Mouse (Mus musculus) erythroblast, embryonic 14.5 days (primary cell): ENCODE data around the gene Pnrc2.

ENCODE experiments used
- GATA1 ChIP-seq: IDR thresholded peaks from 2 replicates; pipeline ENCODE4 v1.6.1; 2012; ENCODE audit warnings: low read length, inconsistent platforms, mixed read lengths
- TAL1 ChIP-seq: IDR thresholded peaks from 3 replicates; pipeline ENCODE4 v1.6.1; 2012; ENCODE audit warnings: low read length, inconsistent platforms, mixed read lengths

DNA sequence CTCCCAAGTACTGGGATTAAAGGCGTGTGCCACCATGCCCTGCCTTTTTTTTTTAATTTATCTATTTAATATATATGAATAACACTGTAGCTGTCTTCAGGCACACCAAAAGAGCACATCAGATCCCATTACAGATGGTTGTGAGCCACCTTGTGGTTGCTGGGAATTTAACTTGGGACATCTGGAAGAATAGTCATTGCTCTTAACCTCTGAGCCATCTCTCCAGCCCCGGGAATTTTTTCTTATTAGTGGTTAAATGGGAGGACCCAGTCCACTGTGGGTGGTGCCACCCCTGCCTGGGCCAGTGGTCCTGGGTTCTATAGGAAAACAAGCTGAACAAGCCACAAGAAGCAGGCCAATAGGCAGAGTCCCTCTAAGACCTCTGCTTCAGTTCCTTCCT lies 4.1 kb upstream of the Pnrc2 start:
- TF ChIP-seq GATA1 (no peak), TAL1 (no peak)
